Mouse (Mus musculus): ENCODE data around the gene Sema6b. TPM values are rescaled to one million over a fixed set of nuclear protein-coding genes. Genes with fewer than 3 reads are reported as not detected.
"Not testable (repeated sequence)": the region's sequence is repeated elsewhere in the genome, so short reads cannot be mapped to it uniquely, and the experiment has no call there.

Gene Sema6b
- total and polyA plus RNA-seq, 3 experiments: 0.71 to 2.2 (median 1.3) TPM

DNA sequence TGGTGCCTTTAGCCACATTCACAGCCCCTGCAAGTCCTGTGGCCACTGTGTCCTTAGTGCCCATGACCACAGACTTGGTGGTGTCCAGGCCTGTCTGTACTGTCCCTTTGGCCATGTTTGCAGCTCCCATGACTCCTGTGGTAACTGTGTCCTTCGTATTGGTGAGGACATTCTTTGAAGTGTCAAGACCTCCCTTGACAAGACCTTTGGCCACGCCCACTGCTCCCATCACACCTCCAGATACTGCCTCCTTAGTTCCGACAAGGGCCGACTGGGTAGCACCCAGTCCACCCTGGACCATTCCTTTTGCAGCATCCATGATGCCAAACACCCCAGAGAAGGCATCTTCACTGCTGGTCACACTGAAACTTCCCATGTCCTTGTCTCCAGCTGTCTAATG, 33.2 kb downstream of the Sema6b start:
- Histone ChIP-seq H3K36me3 (replicated peaks in 1 of 2; ENCODE audit: control insufficient read depth in 1 of 2, insufficient read depth in 1 of 2, low read length in 1 of 2) (peaks cover 21 to 53% of the 10 kb centered on the region in 2 experiments), H3K4me2 (ENCODE audit: insufficient read depth, low read depth, poor library complexity, severe bottlenecking) (no peak overlapping the region)
- in situ Hi-C loops (cut with MboI; ENCODE audit: low pct_ligation_motif_present, low pct_unique_long_range_greater_than_20kb, low sequenced_read_pairs): no loop called here

GRCm38 (mm10) chr17:56106436-56106835, 33.7 kb downstream of the Sema6b start:
- H3K27ac ChIP-seq (ENCODE audit: insufficient read depth, low read depth); H3K27me3 ChIP-seq (replicated peaks); H3K4me2 ChIP-seq (ENCODE audit: insufficient read depth, low read depth, poor library complexity, severe bottlenecking); H3K79me2 ChIP-seq (replicated peaks; ENCODE audit: control insufficient read depth, extremely low read depth, insufficient read depth, poor library complexity, severe bottlenecking); DNase-seq (ENCODE audit: extremely low read depth); H3K9me3 ChIP-seq (replicated peaks; ENCODE audit: low read length); H3K4me3 ChIP-seq (replicated peaks in 1 of 3; ENCODE audit: low read depth in 2 of 3, low read length in 2 of 3, poor library complexity in 1 of 3); dilution Hi-C loops (cut with MboI; ENCODE audit: extremely low pct_ligation_motif_present, extremely low pct_unique_long_range_greater_than_20kb, low sequenced_read_pairs); H3K9ac ChIP-seq (ENCODE audit: insufficient read depth, low read depth); in situ Hi-C loops (cut with MboI; ENCODE audit: low pct_ligation_motif_present, low pct_unique_long_range_greater_than_20kb, low sequenced_read_pairs); H3K4me1 ChIP-seq (ENCODE audit: control insufficient read depth in 1 of 2, insufficient read depth in 2 of 2): not testable (repeated sequence)
- peaks cover 25 to 57% of the 10 kb centered on the region in 2 experiments for H3K36me3 ChIP-seq (replicated peaks in 1 of 2; ENCODE audit: control insufficient read depth in 1 of 2, insufficient read depth in 1 of 2, low read length in 1 of 2)

More for the DNA sequence above, 33.2 kb downstream of the Sema6b start:
- dilution Hi-C loops (cut with MboI; ENCODE audit: extremely low pct_ligation_motif_present, extremely low pct_unique_long_range_greater_than_20kb, low sequenced_read_pairs): no loop called here
- no peak overlapping the region for H3K9ac ChIP-seq (ENCODE audit: insufficient read depth, low read depth)
- no peak overlapping the region for H3K27ac ChIP-seq (ENCODE audit: insufficient read depth, low read depth)
- no peak for DNase-seq (ENCODE audit: extremely low read depth)
- no peak for TF ChIP-seq ETS1 (conservative IDR thresholded peaks at IDR 0.05; ENCODE audit: low read depth, low read length)
- no peak for TF ChIP-seq IRF4 (IDR thresholded peaks at IDR 0.05; ENCODE audit: low read depth, low read length)
- TF ChIP-seq TCF12 (IDR thresholded peaks at IDR 0.05; ENCODE audit: low read depth, low read length): no peak
- TF ChIP-seq KAT2A (IDR thresholded peaks at IDR 0.05; ENCODE audit: insufficient replicate concordance, low read length): no peak
- TF ChIP-seq MEF2A (IDR thresholded peaks at IDR 0.05; ENCODE audit: borderline replicate concordance, low read depth, low read length): no peak
- no peak for TF ChIP-seq GABPA (IDR thresholded peaks at IDR 0.05; ENCODE audit: insufficient replicate concordance, low read depth, low read length)
- no peak for TF ChIP-seq PAX5 (IDR thresholded peaks at IDR 0.05; ENCODE audit: low read length)
- TF ChIP-seq MXI1 (IDR thresholded peaks at IDR 0.05; ENCODE audit: low read depth, low read length): no peak
- no peak for TF ChIP-seq BHLHE40 (IDR thresholded peaks at IDR 0.05; ENCODE audit: low read depth, low read length)
- TF ChIP-seq MAZ (IDR thresholded peaks at IDR 0.05; ENCODE audit: low read depth, low read length): no peak
- TF ChIP-seq CHD2 (IDR thresholded peaks at IDR 0.05; ENCODE audit: low read length): no peak
- TF ChIP-seq RAD21 (IDR thresholded peaks at IDR 0.05; ENCODE audit: low read depth, low read length): no peak
- no peak for TF ChIP-seq ZKSCAN1 (IDR thresholded peaks at IDR 0.05; ENCODE audit: borderline replicate concordance, low read depth, low read length)
- H3K79me2 ChIP-seq (replicated peaks; ENCODE audit: control insufficient read depth, extremely low read depth, insufficient read depth, poor library complexity, severe bottlenecking): no peaks in the 10 kb centered on the region
- H3K9me3 ChIP-seq (replicated peaks; ENCODE audit: low read length): no peaks in the 10 kb centered on the region
- H3K4me1 ChIP-seq (ENCODE audit: control insufficient read depth in 1 of 2, insufficient read depth in 2 of 2): 0 out of 4 replicates have a peak, but pooled peaks cover 0 to 2% of the 10 kb centered on the region in 2 experiments
- H3K4me3 ChIP-seq (replicated peaks in 1 of 3; ENCODE audit: low read depth in 2 of 3, low read length in 2 of 3, poor library complexity in 1 of 3): no peak overlapping the region
- no peaks in the 10 kb centered on the region for H3K27me3 ChIP-seq (replicated peaks)

DNA sequence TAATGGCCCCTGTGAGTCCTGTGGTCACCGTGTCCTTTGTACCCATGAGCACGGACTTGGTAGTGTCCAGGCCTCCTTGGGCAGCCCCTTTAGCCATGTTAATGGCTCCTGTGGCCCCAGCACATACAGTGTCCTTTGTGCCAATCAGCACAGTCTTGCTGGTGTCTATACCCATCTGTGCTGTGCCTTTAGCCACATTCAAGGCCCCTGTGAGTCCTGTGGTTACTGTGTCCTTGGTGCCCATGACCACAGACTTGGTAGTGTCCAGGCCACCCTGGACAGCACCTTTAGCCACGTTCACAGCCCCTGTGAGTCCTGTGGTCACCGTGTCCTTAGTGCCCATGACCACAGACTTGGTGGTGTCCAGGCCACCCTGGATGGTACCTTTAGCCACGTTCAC, 35.3 kb downstream of the Sema6b start:
- H3K79me2 ChIP-seq (replicated peaks; ENCODE audit: control insufficient read depth, extremely low read depth, insufficient read depth, poor library complexity, severe bottlenecking); H3K9me3 ChIP-seq (replicated peaks; ENCODE audit: low read length); H3K4me1 ChIP-seq (ENCODE audit: control insufficient read depth in 1 of 2, insufficient read depth in 2 of 2); dilution Hi-C loops (cut with MboI; ENCODE audit: extremely low pct_ligation_motif_present, extremely low pct_unique_long_range_greater_than_20kb, low sequenced_read_pairs); H3K4me3 ChIP-seq (replicated peaks in 1 of 3; ENCODE audit: low read depth in 2 of 3, low read length in 2 of 3, poor library complexity in 1 of 3); H3K4me2 ChIP-seq (ENCODE audit: insufficient read depth, low read depth, poor library complexity, severe bottlenecking); H3K27me3 ChIP-seq (replicated peaks); H3K27ac ChIP-seq (ENCODE audit: insufficient read depth, low read depth); H3K9ac ChIP-seq (ENCODE audit: insufficient read depth, low read depth); in situ Hi-C loops (cut with MboI; ENCODE audit: low pct_ligation_motif_present, low pct_unique_long_range_greater_than_20kb, low sequenced_read_pairs); DNase-seq (ENCODE audit: extremely low read depth): not testable (repeated sequence)
- peaks cover 41 to 71% of the 10 kb centered on the region in 2 experiments for H3K36me3 ChIP-seq (replicated peaks in 1 of 2; ENCODE audit: control insufficient read depth in 1 of 2, insufficient read depth in 1 of 2, low read length in 1 of 2)
